Mouse (Mus musculus) G1E (cell line): ENCODE results near the gene Cnot3.

ENCODE experiments used
- CTCF ChIP-seq: IDR thresholded peaks from 2 replicates; pipeline ENCODE4 v1.5.1; 2012; ENCODE audit warnings: low read depth, low read length, inconsistent platforms, mixed read lengths
- POLR2AphosphoS5 ChIP-seq: IDR thresholded peaks from 2 replicates; pipeline ENCODE4 v1.6.1; 2012; ENCODE audit warnings: low read depth, low read length, inconsistent platforms; ENCODE audit not compliant: insufficient replicate concordance
- TAL1 ChIP-seq: conservative IDR thresholded peaks from 2 replicates; pipeline ENCODE4 v1.6.1; 2012; ENCODE audit warnings: low read depth, low read length, inconsistent platforms, mixed read lengths

- TF ChIP-seq CTCF (no peak), POLR2AphosphoS5 (no peak), TAL1 (no peak)
Measured at GRCm38 (mm10) chr7:3698471-3698870, 53.4 kb downstream of the Cnot3 start.
